Mouse (Mus musculus): Measurements from ENCODE around the gene Fads3. TPM values are rescaled to one million over a fixed set of nuclear protein-coding genes. Genes with fewer than 3 reads are reported as not detected.
A peak's percentile ranks its signal among the peaks of the same experiment; 100 is the strongest.

Fads3 gene
- total and polyA plus RNA-seq, 2 experiments from 2014 or later = 23.3 to 106 TPM

- Histone ChIP-seq H3K4me1 (ENCODE audit: control insufficient read depth, insufficient read depth) (peaks cover 19% of the 10 kb centered on the region; the same call in 1 of the 2 replicates), H3K4me3 (ENCODE audit: low read depth, low read length) (no peak overlapping the region), H3K36me3 (replicated peaks; ENCODE audit: control insufficient read depth, insufficient read depth, low read length) (0 out of 2 replicates have a peak, but pooled peaks cover 9% of the 10 kb centered on the region), H3K27ac (ENCODE audit: low read depth) (no peak overlapping the region), H3K4me2 (ENCODE audit: low read depth, low read length) (no peak overlapping the region), H3K9ac (replicated peaks; ENCODE audit: low read depth, low read length) (no peak overlapping the region), H3K27me3 (ENCODE audit: control insufficient read depth, insufficient read depth, low read length) (no peaks in the 10 kb centered on the region), H3K9me3 (replicated peaks; ENCODE audit: control insufficient read depth, low read length) (no peaks in the 10 kb centered on the region)
- DNase-seq (ENCODE audit: low spot score) (no peak), ATAC-seq (ENCODE audit: insufficient read depth, low read depth) (no peak)
- 83% methylated on average over 5 of the region's 5 CpGs for WGBS
- TF ChIP-seq EP300 (IDR thresholded peaks at IDR 0.05; ENCODE audit: low read depth) (no peak), CTCF (IDR thresholded peaks at IDR 0.05; ENCODE audit: low read depth) (no peak)
These were observed 7.0 kb upstream of the Fads3 start for GRCm38 (mm10) chr19:10034356-10034755.

DNA sequence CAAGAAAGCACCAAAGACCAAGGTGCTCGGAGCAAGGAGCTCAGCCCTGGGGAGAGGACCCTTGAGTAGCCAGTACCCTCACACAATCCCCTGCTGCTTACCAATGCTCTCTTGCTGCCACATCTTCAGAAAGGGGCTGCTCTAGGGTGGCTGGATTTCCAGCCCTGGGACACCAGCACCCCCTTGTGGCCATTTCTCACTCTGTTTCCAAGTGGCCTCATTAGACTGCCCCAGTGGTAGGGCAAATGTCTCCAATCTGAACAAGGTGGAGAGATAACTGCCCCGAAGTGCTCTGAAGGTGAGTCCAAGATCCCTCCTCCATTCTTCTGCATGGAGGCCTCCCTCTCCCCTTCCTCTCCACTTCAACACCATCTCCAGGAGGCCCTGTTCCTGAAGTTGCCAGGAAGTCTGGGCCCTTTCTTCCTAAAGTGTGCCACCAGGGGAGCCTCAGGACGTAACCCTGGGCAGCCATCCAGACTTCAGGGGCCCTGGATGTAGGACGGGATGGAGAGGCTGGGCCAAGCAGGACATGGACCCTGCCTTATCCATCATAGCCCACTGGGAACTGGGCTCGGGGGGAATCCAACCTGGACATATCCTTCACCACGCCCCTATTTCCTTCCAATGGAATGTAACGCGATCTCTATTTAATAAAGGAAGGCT lies 6.5 kb upstream of the Fads3 start:
- TF ChIP-seq CTCF (IDR thresholded peaks at IDR 0.05; ENCODE audit: low read depth) (peak; percentile 91), EP300 (IDR thresholded peaks at IDR 0.05; ENCODE audit: low read depth) (no peak)
- Histone ChIP-seq H3K9ac (replicated peaks; ENCODE audit: low read depth, low read length) (no peak overlapping the region), H3K4me2 (ENCODE audit: low read depth, low read length) (no peak overlapping the region), H3K27me3 (ENCODE audit: control insufficient read depth, insufficient read depth, low read length) (no peaks in the 10 kb centered on the region), H3K36me3 (replicated peaks; ENCODE audit: control insufficient read depth, insufficient read depth, low read length) (0 out of 2 replicates have a peak, but pooled peaks cover 5% of the 10 kb centered on the region), H3K9me3 (replicated peaks; ENCODE audit: control insufficient read depth, low read length) (no peaks in the 10 kb centered on the region), H3K4me1 (ENCODE audit: control insufficient read depth, insufficient read depth) (peaks cover 24% of the 10 kb centered on the region; the same call in 1 of the 2 replicates), H3K27ac (ENCODE audit: low read depth) (no peak overlapping the region), H3K4me3 (ENCODE audit: low read depth, low read length) (no peak overlapping the region)
- ATAC-seq (ENCODE audit: insufficient read depth, low read depth) (peak; percentile 50; the same call in 1 of the 2 replicates), DNase-seq (ENCODE audit: low spot score) (peak; percentile 71)
- WGBS = 46% methylated on average over 8 of the region's 8 CpGs

GRCm38 (mm10) chr19:10037534-10037933 lies 3.8 kb upstream of the Fads3 start:
- ATAC-seq (ENCODE audit: insufficient read depth, low read depth) = no peak
- no peak overlapping the region for H3K27ac ChIP-seq (ENCODE audit: low read depth)
- no peaks in the 10 kb centered on the region for H3K27me3 ChIP-seq (ENCODE audit: control insufficient read depth, insufficient read depth, low read length)
- 38% methylated on average over 2 of the region's 2 CpGs for WGBS
- H3K36me3 ChIP-seq (replicated peaks; ENCODE audit: control insufficient read depth, insufficient read depth, low read length) = no peaks in the 10 kb centered on the region
- H3K4me3 ChIP-seq (ENCODE audit: low read depth, low read length) = no peak overlapping the region
- H3K4me2 ChIP-seq (ENCODE audit: low read depth, low read length) = no peak overlapping the region
- no peak for DNase-seq (ENCODE audit: low spot score)
- TF ChIP-seq CTCF (IDR thresholded peaks at IDR 0.05; ENCODE audit: low read depth) = no peak
- no peak for TF ChIP-seq EP300 (IDR thresholded peaks at IDR 0.05; ENCODE audit: low read depth)
- H3K9ac ChIP-seq (replicated peaks; ENCODE audit: low read depth, low read length) = no peak overlapping the region
- no peaks in the 10 kb centered on the region for H3K9me3 ChIP-seq (replicated peaks; ENCODE audit: control insufficient read depth, low read length)
- peaks cover 41% of the 10 kb centered on the region for H3K4me1 ChIP-seq (ENCODE audit: control insufficient read depth, insufficient read depth)

- Histone ChIP-seq H3K4me2 (ENCODE audit: low read depth, low read length) (no peak overlapping the region), H3K27ac (ENCODE audit: low read depth) (peak overlapping the region; percentile 88), H3K27me3 (ENCODE audit: control insufficient read depth, insufficient read depth, low read length) (no peaks in the 10 kb centered on the region), H3K9ac (replicated peaks; ENCODE audit: low read depth, low read length) (no peak overlapping the region; the same call in 1 of the 2 replicates), H3K4me1 (ENCODE audit: control insufficient read depth, insufficient read depth) (peaks cover 50% of the 10 kb centered on the region), H3K9me3 (replicated peaks; ENCODE audit: control insufficient read depth, low read length) (no peaks in the 10 kb centered on the region), H3K4me3 (ENCODE audit: low read depth, low read length) (no peak overlapping the region), H3K36me3 (replicated peaks; ENCODE audit: control insufficient read depth, insufficient read depth, low read length) (no peaks in the 10 kb centered on the region)
- no peak for TF ChIP-seq CTCF (IDR thresholded peaks at IDR 0.05; ENCODE audit: low read depth)
- no peak for TF ChIP-seq EP300 (IDR thresholded peaks at IDR 0.05; ENCODE audit: low read depth)
- no peak for DNase-seq (ENCODE audit: low spot score)
- WGBS = 48% methylated on average over 3 of the region's 3 CpGs
- ATAC-seq (ENCODE audit: insufficient read depth, low read depth) = no peak
These were observed 3.0 kb upstream of the Fads3 start for GRCm38 (mm10) chr19:10038364-10038763.

DNA sequence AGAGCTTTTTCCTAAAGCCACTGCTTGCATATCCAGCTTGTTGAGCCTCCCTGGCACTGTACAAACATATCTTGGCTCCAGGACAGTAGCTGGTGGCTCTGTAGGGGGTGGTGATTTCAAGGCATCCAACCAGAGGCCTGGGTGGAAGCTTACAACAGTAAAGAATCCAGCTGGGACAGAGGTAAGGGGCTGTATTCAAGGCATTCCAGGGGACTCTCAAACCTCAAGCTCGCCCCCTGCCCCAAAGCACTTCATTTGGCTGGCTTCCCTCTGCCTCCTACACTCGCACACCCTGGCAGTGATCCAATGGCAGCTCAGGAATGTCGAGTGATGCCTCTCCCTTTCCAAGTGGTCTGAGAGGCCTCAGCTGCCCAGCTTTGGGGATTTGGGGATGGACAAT lies 2.5 kb upstream of the Fads3 start:
- H3K4me3 ChIP-seq (ENCODE audit: low read depth, low read length) = no peak overlapping the region
- peak; percentile 67 for DNase-seq (ENCODE audit: low spot score)

More for the DNA sequence above, 2.5 kb upstream of the Fads3 start:
- Histone ChIP-seq H3K9ac (replicated peaks; ENCODE audit: low read depth, low read length) (no peak overlapping the region; the same call in 1 of the 2 replicates), H3K9me3 (replicated peaks; ENCODE audit: control insufficient read depth, low read length) (no peaks in the 10 kb centered on the region), H3K4me1 (ENCODE audit: control insufficient read depth, insufficient read depth) (peaks cover 53% of the 10 kb centered on the region), H3K27ac (ENCODE audit: low read depth) (peak overlapping the region; percentile 88), H3K4me2 (ENCODE audit: low read depth, low read length) (0 out of 2 replicates have a peak overlapping the region, but pooled peaks have one; percentile 4), H3K36me3 (replicated peaks; ENCODE audit: control insufficient read depth, insufficient read depth, low read length) (no peaks in the 10 kb centered on the region), H3K27me3 (ENCODE audit: control insufficient read depth, insufficient read depth, low read length) (no peaks in the 10 kb centered on the region)
- ATAC-seq (ENCODE audit: insufficient read depth, low read depth) = no peak
- TF ChIP-seq CTCF (IDR thresholded peaks at IDR 0.05; ENCODE audit: low read depth) (no peak), EP300 (IDR thresholded peaks at IDR 0.05; ENCODE audit: low read depth) (peak; percentile 43; the same call in 1 of the 2 replicates)
- 0% methylated on average over 3 of the region's 3 CpGs for WGBS

Data from heart, postnatal 0 days (tissue).